Mouse (Mus musculus) heart, embryonic 16.5 days (tissue): Measurements from ENCODE around the gene 4933428M09Rik. TPM values are rescaled to one million over a fixed set of nuclear protein-coding genes. Genes with fewer than 3 reads are reported as not detected.
"Not testable (repeated sequence)": the region's sequence is repeated elsewhere in the genome, so short reads cannot be mapped to it uniquely, and the experiment has no call there.

Experiments used
- ATAC-seq: fragments of 200-750 bp; cut with Nextera tagmentation; replicated peaks from 2 replicates; pipeline ENCODE4 v1.8.0; 2017; ENCODE audit warnings: moderate number of reproducible peaks; ENCODE audit not compliant: insufficient read depth, low FRiP score; ENCODE audit errors: extremely low read depth
- H3K27ac ChIP-seq: fragments of 300-500 bp; sonication (generic); 2 replicates; pipeline ENCODE4 v1.5.1; 2014; ENCODE audit warnings: mild to moderate bottlenecking, low read length, control low read depth, moderate library complexity
- H3K27me3 ChIP-seq: fragments of 300-500 bp; sonication (generic); 2 replicates; pipeline ENCODE4 v1.6.1; 2014; ENCODE audit warnings: low read length, mixed read lengths; ENCODE audit not compliant: control insufficient read depth, insufficient read depth
- H3K36me3 ChIP-seq: fragments of 300-500 bp; sonication (generic); 2 replicates; pipeline ENCODE4 v1.6.1; 2014; ENCODE audit not compliant: control insufficient read depth, insufficient read depth
- H3K4me1 ChIP-seq: fragments of 300-500 bp; sonication (generic); 2 replicates; pipeline ENCODE4 v1.6.1; 2014; ENCODE audit warnings: low read length, mixed read lengths; ENCODE audit not compliant: control insufficient read depth, insufficient read depth
- H3K4me2 ChIP-seq: fragments of 300-500 bp; sonication (generic); 2 replicates; pipeline ENCODE4 v1.6.1; 2014; ENCODE audit warnings: low read depth, mild to moderate bottlenecking, control low read depth, low read length
- H3K4me3 ChIP-seq: fragments of 300-500 bp; sonication (generic); 2 replicates; pipeline ENCODE4 v1.5.1; 2014; ENCODE audit warnings: mild to moderate bottlenecking, control low read depth, low read length
- H3K9ac ChIP-seq: fragments of 300-500 bp; sonication (generic); 2 replicates; pipeline ENCODE4 v1.6.1; 2014; ENCODE audit warnings: low read length, control low read depth
- H3K9me3 ChIP-seq: fragments of 300-500 bp; sonication (generic); replicated peaks from 2 replicates; pipeline ENCODE4 v1.6.1; 2016; ENCODE audit warnings: low read length; ENCODE audit not compliant: control insufficient read depth
- WGBS: fragments of 180-500 bp; shearing (Covaris S2); extraction: QIAGEN DNeasy Blood & Tissue Kit; methylation state at CpG from one replicate; pipeline ENCODE4 v1.1.7; 2014; 5-methylcytosine and 5-hydroxymethylcytosine counted together
- polyA plus RNA-seq: library from polyadenylated mRNA; unstranded; fragments of >200 nt; fragmentation: Nextera tagmentation; extraction: Ambion mirVana; gene quantifications from 2 replicates; pipeline ENCODE4 v1.2.1, GENCODE M21; 2015

Gene 4933428M09Rik
- not detected in 2 replicates for polyA plus RNA-seq

GRCm38 (mm10) chrX:139178928-139179327 lies at the start of gene 4933428M09Rik:
4933428M09Rik (plus strand) TSS chrX:139179228.
- H3K36me3 ChIP-seq: no peaks in the 10 kb centered on the region
- no peak within 1 kb of the TSS for H3K4me3 ChIP-seq
- H3K9ac ChIP-seq: no peak within 1 kb of the TSS
- H3K27me3 ChIP-seq: no peaks in the 10 kb centered on the region
- no peak within 1 kb of the TSS for H3K4me2 ChIP-seq
- H3K9me3 ChIP-seq: no peaks in the 10 kb centered on the region
- no peak within 1 kb of the TSS for H3K27ac ChIP-seq
- 85% methylated on average over 8 of the region's 8 CpGs for WGBS
- H3K4me1 ChIP-seq: no peaks in the 10 kb centered on the region
- ATAC-seq: no peak

- WGBS: 58% methylated on average over 4 of the region's 4 CpGs
- Histone ChIP-seq H3K9me3 (no peaks in the 10 kb centered on the region), H3K27ac (no peak overlapping the region), H3K27me3 (no peaks in the 10 kb centered on the region), H3K9ac (no peak overlapping the region), H3K4me3 (no peak overlapping the region), H3K36me3 (no peaks in the 10 kb centered on the region), H3K4me1 (no peaks in the 10 kb centered on the region), H3K4me2 (no peak overlapping the region)
- ATAC-seq: no peak
Observed at GRCm38 (mm10) chrX:139134031-139134430, 45.0 kb upstream of the 4933428M09Rik start.

- not testable (repeated sequence) for H3K4me3 ChIP-seq, H3K4me2 ChIP-seq, H3K4me1 ChIP-seq, H3K27me3 ChIP-seq, ATAC-seq, H3K36me3 ChIP-seq, H3K9ac ChIP-seq, H3K9me3 ChIP-seq, H3K27ac ChIP-seq
- WGBS: 89% methylated on average over 3 of the region's 3 CpGs
Observed at GRCm38 (mm10) chrX:139191506-139191905, 12.5 kb downstream of the 4933428M09Rik start.

- Histone ChIP-seq H3K9ac (no peak overlapping the region), H3K4me2 (no peak overlapping the region), H3K36me3 (no peaks in the 10 kb centered on the region), H3K27me3 (no peaks in the 10 kb centered on the region), H3K4me3 (no peak overlapping the region), H3K27ac (no peak overlapping the region), H3K9me3 (0 out of 2 replicates have a peak, but pooled peaks cover 3% of the 10 kb centered on the region), H3K4me1 (no peaks in the 10 kb centered on the region)
- WGBS: 21% methylated on average over 1 of the region's 1 CpGs
- no peak for ATAC-seq
Observed at GRCm38 (mm10) chrX:139194572-139195279, 15.7 kb downstream of the 4933428M09Rik start.

GRCm38 (mm10) chrX:139209191-139209828 lies 30.3 kb downstream of the 4933428M09Rik start:
- H3K4me3 ChIP-seq: peak overlapping the region; percentile 55; the same call in 1 of the 2 replicates

GRCm38 (mm10) chrX:139209829-139210225 lies 30.8 kb downstream of the 4933428M09Rik start, which contains the start of gene Mum1l1:
Mum1l1 (plus strand) TSS chrX:139210042.
- 16% methylated on average over 28 of the region's 31 CpGs for WGBS
- peak within 1 kb of the TSS; percentile 68 for H3K9ac ChIP-seq
- peaks cover 3% of the 10 kb centered on the region; the same call in 1 of the 2 replicates for H3K4me1 ChIP-seq
- no peaks in the 10 kb centered on the region for H3K36me3 ChIP-seq
- H3K9me3 ChIP-seq: no peaks in the 10 kb centered on the region
- peak within 1 kb of the TSS; percentile 55 for H3K4me3 ChIP-seq
- peak; percentile 97 for ATAC-seq
- peak within 1 kb of the TSS; percentile 61 for H3K4me2 ChIP-seq
- peak within 1 kb of the TSS; percentile 48; the same call in 1 of the 2 replicates for H3K27ac ChIP-seq
- H3K27me3 ChIP-seq: no peaks in the 10 kb centered on the region

More at GRCm38 (mm10) chrX:139209191-139209828, 30.3 kb downstream of the 4933428M09Rik start:
- WGBS: 68% methylated on average over 4 of the region's 4 CpGs
- not testable (repeated sequence) for H3K36me3 ChIP-seq, ATAC-seq, H3K27ac ChIP-seq, H3K9ac ChIP-seq, H3K9me3 ChIP-seq, H3K27me3 ChIP-seq, H3K4me1 ChIP-seq
- H3K4me2 ChIP-seq: peak overlapping the region; percentile 61

GRCm38 (mm10) chrX:139214765-139215164 lies 35.7 kb downstream of the 4933428M09Rik start:
- peaks cover 5% of the 10 kb centered on the region for H3K4me1 ChIP-seq
- no peaks in the 10 kb centered on the region for H3K27me3 ChIP-seq
- no peaks in the 10 kb centered on the region for H3K9me3 ChIP-seq
- no peaks in the 10 kb centered on the region for H3K36me3 ChIP-seq
- no peak for ATAC-seq
- 63% methylated on average over 4 of the region's 4 CpGs for WGBS
- H3K4me2 ChIP-seq: no peak overlapping the region
- no peak overlapping the region for H3K27ac ChIP-seq
- no peak overlapping the region for H3K4me3 ChIP-seq
- no peak overlapping the region for H3K9ac ChIP-seq

- H3K4me3 ChIP-seq: no peak overlapping the region; the same call in 1 of the 2 replicates
- no peaks in the 10 kb centered on the region for H3K27me3 ChIP-seq
- ATAC-seq: no peak
- WGBS: 64% methylated on average over 5 of the region's 5 CpGs
- H3K9me3 ChIP-seq: no peaks in the 10 kb centered on the region
- H3K4me2 ChIP-seq: peak overlapping the region; percentile 54; the same call in 1 of the 2 replicates
- no peaks in the 10 kb centered on the region for H3K36me3 ChIP-seq
- peaks cover 7% of the 10 kb centered on the region for H3K4me1 ChIP-seq
- no peak overlapping the region for H3K9ac ChIP-seq
- no peak overlapping the region for H3K27ac ChIP-seq
Observed at GRCm38 (mm10) chrX:139216409-139216808, 37.4 kb downstream of the 4933428M09Rik start.
